Mouse (Mus musculus) liver, embryonic 14.5 days (tissue): ENCODE results near the gene Spata31d1a.

Source experiments
- CTCF ChIP-seq: IDR thresholded peaks from 2 replicates; pipeline ENCODE4 v1.5.1; 2016; ENCODE audit warnings: antibody characterized with exemption, low read depth, control low read depth
- EP300 ChIP-seq: IDR thresholded peaks from 2 replicates; pipeline ENCODE4 v1.6.1; 2016; ENCODE audit warnings: antibody characterized with exemption, low read depth

DNA sequence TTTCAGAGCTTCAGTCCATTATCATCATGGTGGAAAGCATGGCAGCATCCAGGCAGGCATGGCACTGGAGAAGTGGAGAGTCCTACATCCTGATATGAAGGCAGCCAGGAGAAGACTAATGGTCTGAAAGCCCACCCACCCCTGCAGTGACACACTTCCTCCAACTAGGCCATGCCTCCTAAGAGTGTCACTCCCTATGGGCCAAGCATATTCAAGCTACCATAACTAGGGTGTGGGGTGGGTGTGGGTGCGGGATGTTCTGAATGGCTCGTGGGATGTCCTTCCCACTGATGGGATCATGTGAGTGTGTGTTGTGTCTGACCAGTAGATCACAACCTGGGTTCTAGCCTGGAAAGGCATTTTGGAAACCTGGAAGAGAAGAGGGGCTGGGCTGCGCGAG is 23.8 kb upstream of the Spata31d1a start:
- TF ChIP-seq CTCF (no peak), EP300 (no peak)
